In the genomic region with DNA sequence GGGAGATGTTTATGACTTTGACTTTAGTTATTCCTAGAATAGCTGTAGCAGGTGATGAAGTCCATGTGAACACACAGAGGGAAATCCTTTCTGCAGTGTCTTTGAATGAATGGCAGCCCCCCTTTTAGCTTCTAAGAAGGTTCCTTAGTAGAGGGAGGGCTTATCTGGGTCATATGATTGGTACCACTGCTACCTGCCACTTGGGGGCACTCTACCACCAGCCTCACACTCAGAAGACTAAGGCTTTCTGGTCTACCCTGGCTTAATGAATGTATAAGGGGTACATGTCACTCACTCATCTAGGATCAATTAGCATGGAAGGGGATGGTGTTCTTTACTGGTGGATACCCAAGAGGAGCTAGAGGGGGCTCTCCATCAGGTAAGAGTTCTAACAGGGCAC, we compare ENCODE assay signal across 13 mouse cellular contexts. TPM values are rescaled to one million over a fixed set of nuclear protein-coding genes. Genes with fewer than 3 reads are reported as not detected.
DNase-seq lines count a peak whose midpoint lies in the region; ATAC-seq and TF ChIP-seq lines count a peak whose summit lies in the region.
"Had no signal": no experiment of that assay in that cellular context is flagged by ENCODE, and none has a peak within 500 bp of the region (broad histone marks: within the 10 kb centered on the region; RNA-seq: fewer than 3 reads in every experiment).

No protein-coding gene starts in this region.

- no peak overlapping the region for H3K27ac ChIP-seq in gastrocnemius, adult 2 months
- no peak overlapping the region for H3K27ac ChIP-seq in liver, embryonic 14.5 days
- H3K27ac ChIP-seq: heart, embryonic 10.5 days; midbrain, embryonic 12.5 days had no signal

- no peaks in the 10 kb centered on the region for H3K36me3 ChIP-seq in liver, embryonic 14.5 days (replicated peaks; ENCODE audit: control insufficient read depth, insufficient read depth, low read depth)
- H3K36me3 ChIP-seq in E14TG2a.4 (ENCODE audit: insufficient read depth, low read length), result 0 out of 2 replicates have a peak, but pooled peaks cover 3% of the 10 kb centered on the region
- H3K36me3 ChIP-seq: midbrain, embryonic 12.5 days had no signal

- H3K9me3 ChIP-seq in liver, embryonic 14.5 days (ENCODE audit: control insufficient read depth, low read length), result no peaks in the 10 kb centered on the region
- peaks cover 13% of the 10 kb centered on the region for H3K9me3 ChIP-seq in E14TG2a.4 (ENCODE audit: low read length)
- H3K9me3 ChIP-seq: heart, embryonic 10.5 days; midbrain, embryonic 12.5 days had no signal

- H3K4me3 ChIP-seq in gastrocnemius, adult 2 months, result no peak overlapping the region
- no peak overlapping the region for H3K4me3 ChIP-seq in liver, embryonic 14.5 days (ENCODE audit: insufficient read depth in 1 of 2, low read depth in 2 of 2, low read length in 2 of 2)
- no peak overlapping the region for H3K4me3 ChIP-seq in E14TG2a.4 (replicated peaks; ENCODE audit: low read length)
- H3K4me3 ChIP-seq: erythroblast, embryonic 14.5 days; heart, embryonic 10.5 days; midbrain, embryonic 12.5 days had no signal

- no peaks in the 10 kb centered on the region for H3K4me1 ChIP-seq in liver, embryonic 14.5 days (replicated peaks; ENCODE audit: control insufficient read depth in 2 of 2, insufficient read depth in 2 of 2, low read length in 1 of 2)
- peaks cover 21% of the 10 kb centered on the region for H3K4me1 ChIP-seq in E14TG2a.4 (replicated peaks; ENCODE audit: low read depth, low read length)
- H3K4me1 ChIP-seq: heart, embryonic 10.5 days had no signal

- TF ChIP-seq EP300 in liver, embryonic 14.5 days (IDR thresholded peaks at IDR 0.05; ENCODE audit: low read depth), result no peak

- peak; percentile 37 for TF ChIP-seq CTCF in gastrocnemius, adult 2 months (IDR thresholded peaks at IDR 0.05)
- peak; percentile 19; the same call in 1 of the 2 replicates for TF ChIP-seq CTCF in liver, embryonic 14.5 days (IDR thresholded peaks at IDR 0.05; ENCODE audit: low read depth)
- peak; percentile 31 for TF ChIP-seq CTCF in E14TG2a.4 (conservative IDR thresholded peaks at IDR 0.05; ENCODE audit: low read length)

- intact Hi-C loops in gastrocnemius, adult 2 months (cut with DNase I), result no loop called here

- no peak overlapping the region for H3K9ac ChIP-seq in liver, embryonic 14.5 days (replicated peaks)
- H3K9ac ChIP-seq: midbrain, embryonic 12.5 days had no signal

- no peak for ATAC-seq in liver, embryonic 14.5 days (ENCODE audit: insufficient read depth)

- no peak for DNase-seq in gastrocnemius, adult 2 months
- DNase-seq in gastrocnemius, adult 8-10 months (ENCODE audit: low spot score in 2 of 2), result no peak
- no peak for DNase-seq in liver, embryonic 14.5 days (ENCODE audit: low read depth in 3 of 3, low spot score in 3 of 3)
- no peak for DNase-seq in liver
- peak; percentile 32 for DNase-seq in ZHBTc4 (ENCODE audit: low read depth, low spot score)
- DNase-seq in ovary, postnatal 36 days (ENCODE audit: low spot score), result no peak
- no peak for DNase-seq in thymus, postnatal 10 days (ENCODE audit: low spot score in 2 of 2)
- DNase-seq: cerebellum, adult 18-20 months; thymus, postnatal 25 days had no signal

- H3K4me2 ChIP-seq in liver, embryonic 14.5 days (ENCODE audit: low read depth), result no peak overlapping the region
- H3K4me2 ChIP-seq: midbrain, embryonic 12.5 days had no signal

- H3K27me3 ChIP-seq in liver, embryonic 14.5 days (ENCODE audit: control insufficient read depth, insufficient read depth, low read length), result no peaks in the 10 kb centered on the region
- H3K27me3 ChIP-seq in E14TG2a.4 (ENCODE audit: insufficient read depth, low read length), result no peaks in the 10 kb centered on the region

RNA-seq across cellular contexts. Expression of a gene that starts 24.7 kb away (rescaled TPM):
- not detected for total RNA-seq in gastrocnemius, adult 2 months (2021)
- total RNA-seq in gastrocnemius, adult 8-10 months (2022), result not detected
- polyA plus RNA-seq in liver, embryonic 14.5 days (2012; rRNA removed), result 0.02 TPM in 2 replicates
- polyA plus RNA-seq in liver, embryonic 14.5 days (2014; fragmentation: Nextera tagmentation; extraction: Ambion mirVana), result not detected in 2 replicates
- polyA plus RNA-seq: erythroblast, embryonic 14.5 days; heart, embryonic 10.5 days had no signal
